Mouse (Mus musculus): ENCODE results near the gene Gjc1. TPM values are rescaled to one million over a fixed set of nuclear protein-coding genes. Genes with fewer than 3 reads are reported as not detected.

Gene Gjc1
- total RNA-seq, 2 experiments from 2014 or later = 4.4 to 6.4 TPM

GRCm38 (mm10) chr11:102774621-102775141 is 44.8 kb downstream of the Gjc1 start:
- peak overlapping the region; percentile 88 for H3K4me3 ChIP-seq
- TF ChIP-seq CTCF (IDR thresholded peaks at IDR 0.05) = peak; percentile 56
- intact Hi-C loops (cut with DNase I) = loop anchor here (1.0 to 5.0 kb wide), 5 partner anchors 37 to 218 kb away; partner anchors contain the start of gene Gjc1
- DNase-seq = peak; percentile 85
- H3K27ac ChIP-seq = peak overlapping the region; percentile 60

GRCm38 (mm10) chr11:102773713-102774611 is 45.5 kb downstream of the Gjc1 start:
- H3K27ac ChIP-seq = peak overlapping the region; percentile 60

DNA sequence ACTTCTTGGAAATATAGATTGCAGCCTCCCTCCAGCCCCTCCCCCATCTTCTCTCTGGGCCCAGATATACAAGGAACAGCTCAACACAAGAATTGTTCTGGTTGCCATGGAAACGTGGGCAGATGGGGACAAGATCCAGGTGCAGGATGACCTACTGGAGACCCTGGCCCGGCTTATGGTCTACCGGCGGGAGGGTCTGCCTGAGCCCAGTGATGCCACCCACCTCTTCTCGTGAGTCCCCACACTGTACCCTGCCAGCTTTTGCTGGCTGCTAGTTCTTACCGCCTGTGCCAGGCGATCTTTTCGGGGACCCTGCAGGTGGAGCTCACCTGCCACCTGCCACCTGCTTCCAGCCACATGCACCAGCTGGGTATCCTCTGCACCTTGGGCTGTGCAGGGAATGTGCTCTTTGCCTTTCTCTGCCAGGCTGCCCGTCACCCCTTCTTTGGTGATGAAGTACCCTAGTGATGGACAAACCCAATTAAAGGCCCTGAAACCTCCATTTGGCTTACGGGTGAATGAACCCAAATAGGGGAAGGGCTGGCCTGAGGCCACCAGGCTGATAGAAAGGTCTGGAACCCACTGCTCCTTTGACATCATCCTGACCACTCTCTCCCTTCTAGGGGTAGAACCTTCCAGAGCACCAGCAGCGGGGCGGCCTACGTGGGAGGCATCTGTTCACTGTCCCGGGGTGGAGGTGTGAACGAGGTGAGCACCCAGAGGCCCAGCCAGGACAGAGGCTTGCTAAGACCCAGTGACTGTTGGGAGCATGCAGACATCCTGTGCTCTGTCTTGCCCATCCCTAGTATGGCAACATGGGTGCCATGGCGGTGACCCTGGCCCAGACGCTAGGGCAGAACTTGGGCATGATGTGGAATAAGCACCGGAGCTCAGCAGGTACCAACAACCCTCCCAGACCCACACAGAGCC is 46.5 kb downstream of the Gjc1 start:
- intact Hi-C loops (cut with DNase I) = loop anchor here (5.0 kb wide), 2 partner anchors 36 to 219 kb away; no protein-coding TSS in a partner anchor
- peak; percentile 20 for DNase-seq
- H3K4me3 ChIP-seq = no peak overlapping the region
- no peak for TF ChIP-seq CTCF (IDR thresholded peaks at IDR 0.05)
- no peak overlapping the region for H3K27ac ChIP-seq

More at GRCm38 (mm10) chr11:102773713-102774611, 45.5 kb downstream of the Gjc1 start:
- peak; percentile 87 for DNase-seq
- no peak; the same call in none of the 2 replicates for TF ChIP-seq CTCF (IDR thresholded peaks at IDR 0.05)
- H3K4me3 ChIP-seq = peak overlapping the region; percentile 88
- intact Hi-C loops (cut with DNase I) = loop anchor here (1.0 to 5.0 kb wide), 5 partner anchors 37 to 218 kb away; partner anchors contain the start of gene Gjc1

- H3K27ac ChIP-seq = no peak overlapping the region
- intact Hi-C loops (cut with DNase I) = loop anchor here (5.0 kb wide), 2 partner anchors 35 to 220 kb away; no protein-coding TSS in a partner anchor
- TF ChIP-seq CTCF (IDR thresholded peaks at IDR 0.05) = no peak
- H3K4me3 ChIP-seq = no peak overlapping the region
- no peak for DNase-seq
Observed at GRCm38 (mm10) chr11:102771916-102772714, 47.4 kb downstream of the Gjc1 start.

GRCm38 (mm10) chr11:102770662-102771435 is 48.7 kb downstream of the Gjc1 start:
- Histone ChIP-seq H3K27ac (peak overlapping the region; percentile 43; the same call in 1 of the 2 replicates), H3K4me3 (peak overlapping the region; percentile 19; the same call in 1 of the 2 replicates)
- DNase-seq = peak; percentile 46
- no peak for TF ChIP-seq CTCF (IDR thresholded peaks at IDR 0.05)
- intact Hi-C loops (cut with DNase I) = loop anchor here (5.0 kb wide), 2 partner anchors 34 to 221 kb away; no protein-coding TSS in a partner anchor

GRCm38 (mm10) chr11:102769993-102770661 is 49.4 kb downstream of the Gjc1 start:
- Histone ChIP-seq H3K27ac (no peak overlapping the region), H3K4me3 (no peak overlapping the region)
- no peak for DNase-seq
- no peak for TF ChIP-seq CTCF (IDR thresholded peaks at IDR 0.05)
- intact Hi-C loops (cut with DNase I) = loop anchor here (5.0 kb wide), 2 partner anchors 33 to 222 kb away; no protein-coding TSS in a partner anchor

- intact Hi-C loops (cut with DNase I) = no loop called here
- Histone ChIP-seq H3K27ac (no peak overlapping the region), H3K4me3 (no peak overlapping the region)
- TF ChIP-seq CTCF (IDR thresholded peaks at IDR 0.05) = no peak
- DNase-seq = no peak
Observed at GRCm38 (mm10) chr11:102769141-102769540, 50.4 kb downstream of the Gjc1 start.

DNA sequence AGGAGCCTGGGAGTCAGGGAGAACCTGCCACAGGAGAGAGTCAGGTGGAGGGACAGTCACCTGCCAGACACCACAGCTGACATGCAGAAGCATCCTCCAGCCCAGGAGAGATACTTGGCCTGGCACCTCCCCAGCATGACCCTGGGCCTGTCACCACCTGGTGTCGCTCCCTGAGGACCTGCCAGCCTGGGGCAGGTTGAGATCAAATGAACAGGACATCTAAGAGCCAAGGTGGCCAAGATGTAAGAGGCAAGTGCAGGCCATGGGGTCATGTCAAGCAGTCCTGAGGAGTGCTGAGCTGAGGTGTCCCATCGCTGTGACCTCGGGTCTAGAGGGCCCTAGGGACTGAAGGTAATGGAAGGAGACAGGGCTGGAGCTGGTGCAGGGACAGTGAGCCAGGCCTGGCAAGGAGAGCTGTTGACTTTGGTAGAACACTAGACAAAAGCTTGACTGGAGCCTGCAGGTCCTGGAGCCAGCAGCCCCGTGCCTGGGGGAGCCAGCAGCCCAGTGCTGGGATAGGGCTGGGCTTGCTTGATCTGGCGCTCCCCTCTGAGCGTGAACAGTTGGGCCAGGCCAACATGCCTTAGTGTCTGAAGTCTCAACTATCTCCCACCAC is 52.3 kb downstream of the Gjc1 start:
- intact Hi-C loops (cut with DNase I) = no loop called here
- Histone ChIP-seq H3K27ac (no peak overlapping the region), H3K4me3 (no peak overlapping the region)
- peak; percentile 62 for DNase-seq
- TF ChIP-seq CTCF (IDR thresholded peaks at IDR 0.05) = no peak

- Histone ChIP-seq H3K27ac (no peak overlapping the region), H3K4me3 (no peak overlapping the region)
- DNase-seq = no peak
- TF ChIP-seq CTCF (IDR thresholded peaks at IDR 0.05) = no peak
- intact Hi-C loops (cut with DNase I) = no loop called here
Observed at GRCm38 (mm10) chr11:102765416-102765815, 54.1 kb downstream of the Gjc1 start.

Data from gastrocnemius, adult 2 months (tissue).